Mouse (Mus musculus) effector memory CD4-positive, alpha-beta T cell, adult 7 months (primary cell): ENCODE results near the gene Gabbr2. TPM values are rescaled to one million over a fixed set of nuclear protein-coding genes. Genes with fewer than 3 reads are reported as not detected.

Experiments
- polyA plus RNA-seq: library from polyadenylated mRNA; unstranded; fragments of 100-300 nt; shearing (Covaris generic); gene quantifications from one replicate; pipeline ENCODE4 v1.2.1, GENCODE M21; 2017

The Gabbr2 gene
- 0.32 TPM for polyA plus RNA-seq

GRCm38 (mm10) chr4:46991016-46991958, at the start of gene Gabbr2:
TSS of gene Gabbr2 (minus strand) at chr4:46991873.

GRCm38 (mm10) chr4:46650086-46650753, 341.5 kb downstream of the Gabbr2 start, which contains the start of gene Tbc1d2:
TSS of gene Tbc1d2 (minus strand) at chr4:46650209.

Other genes with a start within 250 kb of the Gabbr2 start
- gene Anks6, start 65.6 kb upstream of the Gabbr2 start, polyA plus RNA-seq, result 0.94 TPM
- gene Galnt12, start 100.0 kb upstream of the Gabbr2 start, polyA plus RNA-seq, result 26.5 TPM
- not detected for gene Col15a1, start 216.3 kb upstream of the Gabbr2 start, polyA plus RNA-seq